In genomic region chr12:80232076-80232839, GRCm38 (mm10) we compare ENCODE assay signal across 12 mouse cellular contexts. TPM values are rescaled to one million over a fixed set of nuclear protein-coding genes. Genes with fewer than 3 reads are reported as not detected.
DNase-seq lines count a peak whose midpoint lies in the region; ATAC-seq and TF ChIP-seq lines count a peak whose summit lies in the region.
"Had no signal": no experiment of that assay in that cellular context is flagged by ENCODE, and none has a peak within 500 bp of the region (broad histone marks: within the 10 kb centered on the region; RNA-seq: fewer than 3 reads in every experiment).

No protein-coding gene starts in this region.

- no peak for DNase-seq in heart, adult 11 months
- peak; percentile 62 for DNase-seq in liver, adult 2 months (ENCODE audit: extremely low read depth, low read depth, low spot score)
- no peak for DNase-seq in liver
- DNase-seq in layer of hippocampus, postnatal 10 days (ENCODE audit: low spot score in 2 of 2), result no peak
- DNase-seq: adrenal gland, adult 2 months; heart, postnatal 14 days; right cerebral cortex, postnatal 4 days had no signal

- TF ChIP-seq POLR2A in liver, adult 2 months (IDR thresholded peaks at IDR 0.05; ENCODE audit: extremely low read depth, insufficient read depth, low read length), result no peak

- no peak for ATAC-seq in heart, embryonic 12.5 days (ENCODE audit: insufficient number of reproducible peaks, low FRiP score)
- ATAC-seq in intestine, embryonic 15.5 days, result no peak
- no peak for ATAC-seq in stomach, embryonic 15.5 days (ENCODE audit: insufficient read depth, low FRiP score, low read depth)
- no peak for ATAC-seq in midbrain, embryonic 13.5 days

- H3K27ac ChIP-seq in heart, embryonic 12.5 days (ENCODE audit: poor library complexity, severe bottlenecking), result peak overlapping the region; percentile 92
- peak overlapping the region; percentile 31; the same call in 1 of the 2 replicates for H3K27ac ChIP-seq in liver, adult 2 months (replicated peaks; ENCODE audit: insufficient read depth, low read depth, low read length)
- peak overlapping the region; percentile 94 for H3K27ac ChIP-seq in intestine, embryonic 15.5 days
- H3K27ac ChIP-seq in stomach, embryonic 15.5 days, result peak overlapping the region; percentile 91
- no peak overlapping the region for H3K27ac ChIP-seq in midbrain, embryonic 13.5 days

- WGBS in heart, embryonic 12.5 days, result 69% methylated on average over 9 of the region's 9 CpGs
- 75% methylated on average over 9 of the region's 9 CpGs for WGBS in liver, adult 2 months
- 77% methylated on average over 9 of the region's 9 CpGs for WGBS in intestine, embryonic 15.5 days
- WGBS in stomach, embryonic 15.5 days, result 67% methylated on average over 9 of the region's 9 CpGs
- WGBS in midbrain, embryonic 13.5 days, result 93% methylated on average over 9 of the region's 9 CpGs

- H3K27me3 ChIP-seq in heart, embryonic 12.5 days (replicated peaks), result no peaks in the 10 kb centered on the region
- H3K27me3 ChIP-seq in liver, adult 2 months (ENCODE audit: control insufficient read depth, insufficient read depth, low read length), result no peaks in the 10 kb centered on the region
- H3K27me3 ChIP-seq in intestine, embryonic 15.5 days (replicated peaks), result no peaks in the 10 kb centered on the region
- H3K27me3 ChIP-seq in stomach, embryonic 15.5 days (replicated peaks), result no peaks in the 10 kb centered on the region
- H3K27me3 ChIP-seq in midbrain, embryonic 13.5 days, result no peaks in the 10 kb centered on the region
- H3K27me3 ChIP-seq: midbrain, embryonic 12.5 days had no signal

- peaks cover 66% of the 10 kb centered on the region for H3K4me1 ChIP-seq in heart, embryonic 12.5 days (replicated peaks)
- peaks cover 23% of the 10 kb centered on the region for H3K4me1 ChIP-seq in liver, adult 2 months (ENCODE audit: control insufficient read depth, insufficient read depth, low read length)
- H3K4me1 ChIP-seq in intestine, embryonic 15.5 days (replicated peaks), result peaks cover 55% of the 10 kb centered on the region
- H3K4me1 ChIP-seq in stomach, embryonic 15.5 days, result peaks cover 54% of the 10 kb centered on the region
- H3K4me1 ChIP-seq in midbrain, embryonic 13.5 days (replicated peaks), result peaks cover 39% of the 10 kb centered on the region

- H3K36me3 ChIP-seq in heart, embryonic 12.5 days, result peaks cover 26% of the 10 kb centered on the region
- H3K36me3 ChIP-seq in liver, adult 2 months (ENCODE audit: control insufficient read depth, insufficient read depth, low read length), result no peaks in the 10 kb centered on the region
- H3K36me3 ChIP-seq in intestine, embryonic 15.5 days, result peaks cover 7% of the 10 kb centered on the region; the same call in 1 of the 2 replicates
- H3K36me3 ChIP-seq in stomach, embryonic 15.5 days, result peaks cover 7% of the 10 kb centered on the region; the same call in 1 of the 2 replicates
- no peaks in the 10 kb centered on the region for H3K36me3 ChIP-seq in midbrain, embryonic 13.5 days
- H3K36me3 ChIP-seq: midbrain, embryonic 12.5 days had no signal

- peaks cover 22% of the 10 kb centered on the region for H3K79me2 ChIP-seq in liver, adult 2 months (ENCODE audit: control insufficient read depth, insufficient read depth, low read length)

- H3K9ac ChIP-seq in heart, embryonic 12.5 days, result peak overlapping the region; percentile 47; the same call in 1 of the 2 replicates
- no peak overlapping the region for H3K9ac ChIP-seq in liver, adult 2 months (ENCODE audit: low read depth, low read length)
- H3K9ac ChIP-seq in intestine, embryonic 15.5 days, result no peak overlapping the region
- H3K9ac ChIP-seq in stomach, embryonic 15.5 days, result no peak overlapping the region
- H3K9ac ChIP-seq in midbrain, embryonic 13.5 days (replicated peaks), result no peak overlapping the region
- H3K9ac ChIP-seq: midbrain, embryonic 12.5 days had no signal

- no peak overlapping the region for H3K4me3 ChIP-seq in heart, embryonic 12.5 days
- no peak overlapping the region for H3K4me3 ChIP-seq in liver, adult 2 months (ENCODE audit: insufficient read depth, low read depth, low read length)
- no peak overlapping the region for H3K4me3 ChIP-seq in intestine, embryonic 15.5 days (replicated peaks)
- H3K4me3 ChIP-seq in stomach, embryonic 15.5 days (replicated peaks), result no peak overlapping the region
- no peak overlapping the region for H3K4me3 ChIP-seq in midbrain, embryonic 13.5 days (replicated peaks)
- H3K4me3 ChIP-seq: midbrain, embryonic 12.5 days had no signal

- H3K4me2 ChIP-seq in heart, embryonic 12.5 days, result 0 out of 2 replicates have a peak overlapping the region, but pooled peaks have one; percentile 48
- H3K4me2 ChIP-seq in intestine, embryonic 15.5 days (replicated peaks), result peak overlapping the region; percentile 50; the same call in 1 of the 2 replicates
- no peak overlapping the region for H3K4me2 ChIP-seq in stomach, embryonic 15.5 days
- no peak overlapping the region for H3K4me2 ChIP-seq in midbrain, embryonic 13.5 days (replicated peaks)
- H3K4me2 ChIP-seq: midbrain, embryonic 12.5 days had no signal

- TF ChIP-seq CTCF in liver, adult 2 months (IDR thresholded peaks at IDR 0.05; ENCODE audit: low read depth, low read length), result no peak

- H3K9me3 ChIP-seq in heart, embryonic 12.5 days (replicated peaks), result no peaks in the 10 kb centered on the region
- H3K9me3 ChIP-seq in intestine, embryonic 15.5 days, result no peaks in the 10 kb centered on the region
- no peaks in the 10 kb centered on the region for H3K9me3 ChIP-seq in stomach, embryonic 15.5 days
- H3K9me3 ChIP-seq in midbrain, embryonic 13.5 days, result 0 out of 2 replicates have a peak, but pooled peaks cover 5% of the 10 kb centered on the region

RNA-seq across cellular contexts. Expression of gene Actn1, which starts 27.9 kb away (rescaled TPM):
- 63.6 and 65.0 TPM in 2 replicates for polyA plus RNA-seq in heart, embryonic 12.5 days (2016; fragmentation: Nextera tagmentation; extraction: Ambion mirVana)
- 15.4 and 21.9 TPM in 2 replicates for total RNA-seq in liver, adult 2 months (2014; rRNA removed)
- 11.0 and 17.6 TPM in 2 replicates for polyA plus RNA-seq in liver, adult 2 months (2012; rRNA removed)
- 51.2 and 53.6 TPM in 2 replicates for polyA plus RNA-seq in intestine, embryonic 15.5 days (2015; fragmentation: Nextera tagmentation; extraction: Ambion mirVana)
- polyA plus RNA-seq in stomach, embryonic 15.5 days (2015; fragmentation: Nextera tagmentation; extraction: Ambion mirVana), result 61.2 and 65.0 TPM in 2 replicates
- total RNA-seq in layer of hippocampus, postnatal 10 days (2021), result 10 to 100 TPM; 69.2 to 77.9 TPM
- polyA plus RNA-seq in midbrain, embryonic 13.5 days (2015; fragmentation: Nextera tagmentation; extraction: Ambion mirVana), result 5.5 and 7.3 TPM in 2 replicates

Comparison
In these comparisons a context has a peak if more than half of its experiments do, and no peak if none do; other contexts are left out.
1. H3K4me2 ChIP-seq: peak in heart, embryonic 12.5 days (single experiment) and intestine, embryonic 15.5 days (single experiment); none in stomach, embryonic 15.5 days (single experiment) and midbrain, embryonic 13.5 days (single experiment).